Mouse (Mus musculus): ENCODE measurements around the gene Olfr27.

The Olfr27 gene

DNA sequence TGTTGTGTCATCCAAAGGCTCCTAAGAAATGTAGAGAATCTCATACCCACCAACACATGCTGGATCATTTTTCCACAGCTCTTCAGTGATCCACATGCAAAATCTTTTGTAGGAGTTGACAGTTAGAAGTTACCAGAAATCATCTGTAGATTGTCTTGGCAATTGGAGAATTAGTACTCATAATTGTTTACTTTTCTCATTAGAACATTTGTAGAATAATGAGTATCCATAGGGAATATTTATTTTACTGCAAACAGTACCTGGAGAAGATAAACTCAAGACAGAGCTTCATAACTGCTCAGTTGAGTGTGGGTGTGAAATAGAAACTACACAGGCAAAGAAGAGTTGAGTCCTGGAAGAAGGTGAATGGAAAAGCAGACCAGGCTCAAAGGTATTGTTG lies at the start of gene Olfr27:
Olfr27 (plus strand) TSS at position 301 of the 400 bp plus-strand sequence.
- DNase-seq (ENCODE audit: low spot score): no peak

DNA sequence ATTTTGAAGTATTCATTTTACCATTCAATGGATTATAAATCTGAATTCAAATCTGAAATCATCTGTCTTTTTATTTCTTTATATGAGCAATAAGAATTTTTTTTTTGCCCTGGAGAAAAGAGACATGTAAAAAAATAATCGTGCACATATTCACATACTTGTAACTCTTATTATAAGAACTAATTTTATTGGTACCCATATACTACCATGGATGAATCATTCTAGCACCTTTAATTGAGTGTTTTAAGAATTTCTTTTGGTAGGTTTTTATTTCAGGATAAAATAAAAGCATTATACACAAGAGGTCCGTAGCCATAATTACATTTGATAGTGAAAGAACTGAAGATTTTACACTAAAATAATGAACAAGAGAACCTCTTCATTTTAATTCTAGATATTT lies 49.1 kb upstream of the Olfr27 start, which contains the start of gene Olfr938:
Olfr938 (minus strand) TSS at position 101 of the 400 bp plus-strand sequence.
- DNase-seq (ENCODE audit: low spot score): no peak

DNA sequence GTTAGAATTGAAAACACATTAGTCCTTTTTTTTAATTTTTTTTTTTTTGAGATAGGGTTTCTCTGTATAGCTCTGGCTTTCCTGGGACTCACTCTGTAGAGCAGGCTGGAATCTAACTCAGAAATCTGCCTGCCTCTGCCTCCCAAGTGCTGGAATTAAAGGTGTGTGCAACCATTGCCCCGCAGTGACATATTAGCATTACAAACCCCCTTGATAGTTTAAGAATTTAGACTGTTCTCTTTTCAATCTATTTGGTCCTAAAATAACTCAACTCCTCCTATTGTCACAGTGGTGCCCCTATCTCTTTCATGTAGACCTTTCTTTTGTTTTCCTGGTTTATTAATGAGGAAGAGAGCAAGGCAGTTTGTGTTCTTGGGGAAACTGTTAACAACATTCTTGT lies 605 bp upstream of the Olfr27 start:
- no peak for DNase-seq (ENCODE audit: low spot score)

DNA sequence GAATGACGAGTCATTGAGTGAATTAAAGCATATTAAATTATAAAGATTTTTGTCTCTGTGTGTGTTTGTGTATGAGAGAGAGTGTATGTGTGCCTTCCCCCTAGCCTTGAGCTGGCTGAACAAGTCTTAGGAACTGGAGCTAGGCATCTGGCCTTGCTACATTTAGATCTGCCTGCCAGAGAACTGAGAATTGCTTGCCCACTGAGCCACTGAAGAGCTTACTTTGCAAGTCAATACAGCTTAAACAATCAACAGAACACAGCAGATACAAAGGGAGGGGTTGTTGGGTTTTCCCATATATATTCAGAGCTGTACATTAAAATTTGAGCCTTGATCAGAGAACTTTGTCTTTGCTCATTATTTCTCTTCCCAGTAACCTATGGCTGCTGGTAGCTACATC lies 24.5 kb downstream of the Olfr27 start:
- DNase-seq (ENCODE audit: low spot score): no peak

DNA sequence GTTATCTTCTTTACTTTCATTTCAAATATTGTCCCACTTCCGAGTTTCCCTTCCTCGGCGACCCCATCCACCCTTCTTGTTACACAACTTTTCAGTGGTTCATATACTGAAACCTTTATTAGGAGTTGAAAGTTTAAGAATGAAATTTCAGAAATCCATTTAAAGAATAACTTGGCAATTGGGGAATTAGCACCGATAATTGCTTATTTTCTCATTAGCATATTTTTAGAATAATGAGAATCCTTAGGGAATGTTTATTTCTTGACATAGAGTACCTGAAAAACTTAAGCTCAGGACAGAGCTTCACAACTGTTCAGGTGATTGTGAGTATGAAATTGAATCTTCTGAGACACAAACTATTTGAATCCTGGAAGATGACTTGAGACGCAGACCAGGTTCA lies 38.1 kb downstream of the Olfr27 start, which contains the start of gene Olfr943:
Olfr943 (plus strand) TSS at position 301 of the 400 bp plus-strand sequence.
- no peak for DNase-seq (ENCODE audit: low spot score)

Data from ovary, postnatal 14 days (tissue).